Mouse (Mus musculus): ENCODE data around the gene Hoxd10. TPM values are rescaled to one million over a fixed set of nuclear protein-coding genes. Genes with fewer than 3 reads are reported as not detected.
A peak's percentile ranks its signal among the peaks of the same experiment; 100 is the strongest.

Hoxd10 gene
- polyA plus RNA-seq, 1 experiment from 2014 or later, result not detected

DNA sequence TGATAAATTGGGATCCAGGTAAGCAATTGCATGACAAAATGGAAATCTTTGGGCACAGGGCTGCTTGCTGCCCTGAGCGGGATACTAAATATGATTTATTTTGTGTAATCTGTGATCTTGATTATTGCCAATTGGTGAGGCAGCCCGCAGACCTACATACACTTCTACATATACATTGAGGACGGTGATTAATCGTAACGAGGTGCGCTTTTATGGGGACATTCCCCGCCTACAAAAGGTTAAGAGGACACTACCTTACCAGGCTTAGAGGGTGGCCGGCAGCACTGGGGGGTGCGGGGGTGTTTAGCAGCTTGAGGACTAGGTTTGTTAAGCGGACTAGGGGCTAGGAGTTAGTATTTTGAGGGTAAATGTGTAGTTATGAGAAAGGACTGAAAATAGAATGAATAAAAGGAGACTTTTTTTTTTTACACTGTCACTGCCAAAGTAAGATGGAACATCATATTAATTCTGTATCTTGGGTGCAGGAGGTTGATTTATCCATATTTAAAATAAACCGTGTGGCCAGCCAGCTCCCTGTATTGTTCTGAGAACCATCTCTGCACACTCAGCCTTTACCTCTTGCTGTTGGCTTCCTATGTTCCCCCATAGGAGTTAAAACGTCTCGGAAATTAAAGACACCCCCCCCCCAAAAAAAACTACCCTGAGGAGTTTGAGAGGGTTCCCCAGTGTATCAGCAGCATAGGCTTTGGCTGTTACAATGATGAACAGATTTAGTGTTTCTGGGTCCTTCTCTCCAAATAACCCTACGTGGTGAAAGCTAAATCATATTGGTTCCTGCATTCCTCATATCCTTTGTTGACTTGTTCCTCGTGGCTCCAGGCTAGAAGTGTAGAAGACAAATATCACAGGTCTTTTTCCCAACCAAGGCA, 45.2 kb downstream of the Hoxd10 start:
- H3K9ac ChIP-seq (ENCODE audit: low read length), result no peak overlapping the region
- no peak overlapping the region for H3K4me2 ChIP-seq (ENCODE audit: low read depth, low read length)
- WGBS, result 4% methylated on average over 15 of the region's 15 CpGs
- H3K9me3 ChIP-seq (replicated peaks; ENCODE audit: control insufficient read depth, low read length), result no peaks in the 10 kb centered on the region
- no peak overlapping the region for H3K4me3 ChIP-seq (ENCODE audit: low read length)
- H3K4me1 ChIP-seq (ENCODE audit: control insufficient read depth, insufficient read depth, low read length), result peaks cover 4% of the 10 kb centered on the region
- H3K27ac ChIP-seq (ENCODE audit: low read length), result no peak overlapping the region
- H3K36me3 ChIP-seq (ENCODE audit: control insufficient read depth, insufficient read depth), result no peaks in the 10 kb centered on the region
- no peak for ATAC-seq (replicated peaks; ENCODE audit: extremely low read depth, insufficient read depth, low FRiP score)
- peaks cover 96% of the 10 kb centered on the region for H3K27me3 ChIP-seq (ENCODE audit: control insufficient read depth, insufficient read depth, low read length)

DNA sequence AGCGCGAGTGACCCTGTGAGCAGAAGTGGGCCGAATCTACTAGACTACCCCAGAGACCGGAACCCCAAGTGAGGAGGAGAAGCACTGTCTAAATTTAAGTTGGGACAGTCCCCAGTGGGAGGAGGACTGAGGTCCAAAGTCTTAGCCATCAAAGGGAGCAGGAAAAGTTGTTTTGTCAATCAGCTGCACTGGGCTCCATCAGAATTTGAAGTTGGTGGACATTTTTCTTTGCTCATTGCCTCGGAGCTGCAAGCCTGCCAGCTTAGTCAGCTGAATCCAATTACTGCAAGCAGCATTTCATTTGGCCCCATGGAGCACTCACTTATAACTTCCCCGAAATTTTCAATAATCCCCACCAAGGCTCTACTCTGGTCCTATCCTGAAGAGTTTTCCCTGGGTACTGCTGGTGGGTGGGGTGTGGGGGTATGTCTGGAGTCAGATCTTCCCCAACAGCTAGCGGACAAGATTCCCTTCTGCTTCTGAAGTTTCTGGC, 45.9 kb downstream of the Hoxd10 start:
- no peak overlapping the region for H3K27ac ChIP-seq (ENCODE audit: low read length)
- 10% methylated on average over 7 of the region's 7 CpGs for WGBS
- no peak for ATAC-seq (replicated peaks; ENCODE audit: extremely low read depth, insufficient read depth, low FRiP score)

DNA sequence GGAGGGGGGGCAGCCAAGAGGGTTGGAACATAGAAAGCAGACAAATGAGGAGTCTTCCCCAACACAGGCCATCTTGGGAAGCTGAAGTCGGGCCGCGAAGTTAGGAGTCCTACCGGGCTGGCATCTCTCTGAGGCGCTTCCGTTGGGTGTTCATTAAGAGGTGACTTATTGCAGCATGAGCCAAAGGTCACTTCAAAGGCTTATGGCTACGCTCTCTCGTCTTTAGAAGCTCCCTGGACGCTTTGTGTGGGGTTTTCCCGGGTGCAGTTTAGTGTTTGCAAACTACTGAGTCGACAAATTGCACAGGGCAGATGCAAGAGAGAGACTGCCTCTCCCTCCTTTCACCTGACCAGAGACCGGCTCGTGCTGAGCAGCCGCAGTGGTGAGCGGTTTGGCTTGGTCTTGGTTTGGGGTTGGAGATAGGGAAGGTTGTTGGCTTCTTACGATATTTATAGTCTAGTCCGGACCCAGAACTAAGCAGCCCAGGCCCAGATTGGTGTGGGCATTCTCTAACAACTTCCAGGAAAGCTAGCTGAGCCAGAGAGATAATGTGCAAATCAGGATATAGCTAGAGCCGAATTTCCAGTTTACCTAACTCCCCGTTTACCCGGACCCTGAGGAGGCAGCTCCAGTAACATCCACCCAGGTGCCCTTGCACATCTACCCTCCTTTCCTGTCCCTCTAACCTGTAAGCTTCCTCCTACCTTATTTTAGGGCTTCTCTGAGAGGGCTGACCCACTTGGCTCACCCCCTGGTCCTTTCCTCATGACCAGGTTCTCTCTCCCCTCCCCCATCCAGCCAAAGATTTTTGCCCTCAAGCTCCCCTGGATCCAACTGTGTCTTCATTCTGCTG, 47.1 kb downstream of the Hoxd10 start:
- Histone ChIP-seq H3K9ac (ENCODE audit: low read length) (no peak overlapping the region), H3K4me1 (ENCODE audit: control insufficient read depth, insufficient read depth, low read length) (peaks cover 4% of the 10 kb centered on the region), H3K27me3 (ENCODE audit: control insufficient read depth, insufficient read depth, low read length) (peaks cover 94% of the 10 kb centered on the region), H3K4me3 (ENCODE audit: low read length) (no peak overlapping the region), H3K9me3 (replicated peaks; ENCODE audit: control insufficient read depth, low read length) (no peaks in the 10 kb centered on the region), H3K27ac (ENCODE audit: low read length) (no peak overlapping the region), H3K36me3 (ENCODE audit: control insufficient read depth, insufficient read depth) (no peaks in the 10 kb centered on the region), H3K4me2 (ENCODE audit: low read depth, low read length) (no peak overlapping the region)
- no peak for ATAC-seq (replicated peaks; ENCODE audit: extremely low read depth, insufficient read depth, low FRiP score)
- WGBS, result 3% methylated on average over 20 of the region's 20 CpGs

More for the DNA sequence above, 45.9 kb downstream of the Hoxd10 start:
- Histone ChIP-seq H3K4me2 (ENCODE audit: low read depth, low read length) (no peak overlapping the region), H3K4me3 (ENCODE audit: low read length) (no peak overlapping the region), H3K36me3 (ENCODE audit: control insufficient read depth, insufficient read depth) (no peaks in the 10 kb centered on the region), H3K4me1 (ENCODE audit: control insufficient read depth, insufficient read depth, low read length) (peaks cover 4% of the 10 kb centered on the region), H3K9ac (ENCODE audit: low read length) (no peak overlapping the region), H3K9me3 (replicated peaks; ENCODE audit: control insufficient read depth, low read length) (no peaks in the 10 kb centered on the region), H3K27me3 (ENCODE audit: control insufficient read depth, insufficient read depth, low read length) (peaks cover 95% of the 10 kb centered on the region)

DNA sequence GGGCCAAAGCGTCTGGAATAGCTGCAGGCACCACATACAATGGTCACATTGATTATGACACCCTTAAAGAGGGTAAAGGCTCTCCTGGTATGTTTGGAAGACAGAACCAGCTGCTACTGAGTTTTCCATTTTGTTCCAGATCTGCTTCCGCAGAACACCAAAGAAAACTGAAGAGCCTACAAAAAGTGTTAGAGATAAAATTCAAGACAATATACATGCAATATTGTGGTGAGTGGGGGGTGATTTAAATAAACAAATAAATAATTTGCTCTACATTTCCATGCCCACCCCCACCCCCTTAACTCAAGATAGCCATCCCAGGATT, 47.7 kb downstream of the Hoxd10 start:
- 12% methylated on average over 2 of the region's 2 CpGs for WGBS
- Histone ChIP-seq H3K4me2 (ENCODE audit: low read depth, low read length) (no peak overlapping the region), H3K36me3 (ENCODE audit: control insufficient read depth, insufficient read depth) (no peaks in the 10 kb centered on the region), H3K9ac (ENCODE audit: low read length) (no peak overlapping the region), H3K9me3 (replicated peaks; ENCODE audit: control insufficient read depth, low read length) (no peaks in the 10 kb centered on the region), H3K4me3 (ENCODE audit: low read length) (no peak overlapping the region), H3K27ac (ENCODE audit: low read length) (no peak overlapping the region), H3K4me1 (ENCODE audit: control insufficient read depth, insufficient read depth, low read length) (peaks cover 4% of the 10 kb centered on the region), H3K27me3 (ENCODE audit: control insufficient read depth, insufficient read depth, low read length) (peaks cover 95% of the 10 kb centered on the region)
- ATAC-seq (replicated peaks; ENCODE audit: extremely low read depth, insufficient read depth, low FRiP score), result no peak

DNA sequence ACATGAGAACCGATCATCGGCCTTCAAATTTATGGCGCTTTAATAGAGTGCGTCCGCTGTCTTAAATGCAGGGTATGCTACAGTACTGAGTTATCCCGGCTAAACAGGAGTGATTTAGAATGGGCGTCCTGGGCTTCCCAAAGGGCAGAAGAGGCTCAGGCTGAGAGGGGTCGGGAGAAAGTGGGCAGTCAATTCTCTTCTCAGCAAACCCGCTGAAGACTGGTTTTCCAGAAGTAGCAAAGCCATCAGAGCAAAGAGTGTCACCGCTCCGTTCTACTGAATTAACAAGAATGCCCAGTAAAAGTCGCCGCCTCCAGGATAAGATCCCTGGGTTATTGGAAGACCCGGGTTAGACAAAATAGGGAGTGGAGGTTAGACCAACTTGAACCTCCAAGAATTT, 48.1 kb downstream of the Hoxd10 start:
- no peaks in the 10 kb centered on the region for H3K9me3 ChIP-seq (replicated peaks; ENCODE audit: control insufficient read depth, low read length)
- no peak overlapping the region for H3K4me3 ChIP-seq (ENCODE audit: low read length)
- no peak overlapping the region for H3K4me2 ChIP-seq (ENCODE audit: low read depth, low read length)
- H3K36me3 ChIP-seq (ENCODE audit: control insufficient read depth, insufficient read depth), result no peaks in the 10 kb centered on the region
- H3K9ac ChIP-seq (ENCODE audit: low read length), result no peak overlapping the region
- WGBS, result 7% methylated on average over 14 of the region's 14 CpGs
- peaks cover 4% of the 10 kb centered on the region for H3K4me1 ChIP-seq (ENCODE audit: control insufficient read depth, insufficient read depth, low read length)
- ATAC-seq (replicated peaks; ENCODE audit: extremely low read depth, insufficient read depth, low FRiP score), result no peak
- H3K27ac ChIP-seq (ENCODE audit: low read length), result no peak overlapping the region
- H3K27me3 ChIP-seq (ENCODE audit: control insufficient read depth, insufficient read depth, low read length), result peaks cover 95% of the 10 kb centered on the region

- Histone ChIP-seq H3K9me3 (replicated peaks; ENCODE audit: control insufficient read depth, low read length) (no peaks in the 10 kb centered on the region), H3K27ac (ENCODE audit: low read length) (no peak overlapping the region), H3K4me2 (ENCODE audit: low read depth, low read length) (peak overlapping the region; percentile 30; the same call in 1 of the 2 replicates), H3K27me3 (ENCODE audit: control insufficient read depth, insufficient read depth, low read length) (peaks cover 95% of the 10 kb centered on the region), H3K4me3 (ENCODE audit: low read length) (peak overlapping the region; percentile 18; the same call in 1 of the 2 replicates), H3K36me3 (ENCODE audit: control insufficient read depth, insufficient read depth) (no peaks in the 10 kb centered on the region), H3K9ac (ENCODE audit: low read length) (no peak overlapping the region), H3K4me1 (ENCODE audit: control insufficient read depth, insufficient read depth, low read length) (peaks cover 4% of the 10 kb centered on the region)
- no peak for ATAC-seq (replicated peaks; ENCODE audit: extremely low read depth, insufficient read depth, low FRiP score)
- 4% methylated on average over 43 of the region's 43 CpGs for WGBS
Measured at GRCm38 (mm10) chr2:74740311-74741091, 48.8 kb downstream of the Hoxd10 start.

DNA sequence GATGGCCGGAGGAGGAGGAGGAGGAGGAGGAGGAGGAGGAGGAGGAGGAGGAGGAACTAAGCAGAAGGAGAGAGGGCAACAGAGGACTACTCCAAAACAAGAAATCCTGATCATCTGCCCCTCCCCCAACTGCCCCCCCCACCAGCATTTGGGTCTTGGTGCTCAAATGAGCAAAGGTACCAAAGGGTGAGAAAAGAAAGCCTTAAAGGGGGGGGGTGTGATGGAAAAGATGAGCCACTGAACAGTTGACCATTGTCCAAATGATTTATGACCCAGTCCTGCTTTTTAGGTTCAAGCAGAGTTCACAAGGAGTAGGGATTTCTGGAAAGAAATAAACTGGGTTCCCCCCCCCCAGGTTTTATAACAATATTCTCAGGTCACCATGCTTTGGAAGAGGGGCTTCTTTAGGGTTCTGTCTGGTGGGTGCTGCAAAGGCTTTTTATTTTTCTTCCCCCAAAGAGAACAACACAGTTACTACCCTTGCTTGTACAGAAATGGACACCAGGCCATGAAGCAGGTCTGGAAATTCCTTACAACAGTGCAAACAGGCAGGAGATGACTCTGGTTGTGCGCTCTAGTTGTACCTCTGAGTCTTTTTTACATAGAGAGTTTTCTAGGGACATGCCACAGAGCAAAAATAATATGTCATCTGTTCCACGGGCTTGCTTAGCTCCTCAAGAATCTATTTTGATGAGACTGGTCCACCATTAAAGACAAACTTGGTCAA, 49.7 kb downstream of the Hoxd10 start:
- ATAC-seq (replicated peaks; ENCODE audit: extremely low read depth, insufficient read depth, low FRiP score), result no peak
- H3K36me3 ChIP-seq (ENCODE audit: control insufficient read depth, insufficient read depth), result no peaks in the 10 kb centered on the region
- peaks cover 95% of the 10 kb centered on the region for H3K27me3 ChIP-seq (ENCODE audit: control insufficient read depth, insufficient read depth, low read length)
- H3K9me3 ChIP-seq (replicated peaks; ENCODE audit: control insufficient read depth, low read length), result no peaks in the 10 kb centered on the region
- no peaks in the 10 kb centered on the region; the same call in 1 of the 2 replicates for H3K4me1 ChIP-seq (ENCODE audit: control insufficient read depth, insufficient read depth, low read length)
- H3K27ac ChIP-seq (ENCODE audit: low read length), result no peak overlapping the region
- H3K9ac ChIP-seq (ENCODE audit: low read length), result no peak overlapping the region
- H3K4me3 ChIP-seq (ENCODE audit: low read length), result no peak overlapping the region
- no peak overlapping the region for H3K4me2 ChIP-seq (ENCODE audit: low read depth, low read length)
- 44% methylated on average over 2 of the region's 3 CpGs for WGBS

DNA sequence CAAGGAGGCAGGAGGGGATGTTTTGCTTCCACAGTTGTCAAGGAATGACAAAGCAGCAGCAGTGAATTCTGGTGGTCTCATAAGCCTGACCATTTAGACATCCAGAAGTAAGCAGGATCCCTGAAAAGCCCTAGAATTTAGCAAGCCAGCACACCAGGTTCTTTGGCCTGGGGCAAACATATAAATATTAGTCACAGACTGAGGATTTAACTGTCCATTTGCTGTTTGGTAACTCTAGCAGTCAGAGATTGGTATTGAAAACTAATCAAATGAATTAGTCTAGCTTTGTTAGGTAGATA, 50.2 kb downstream of the Hoxd10 start:
- no peak overlapping the region for H3K27ac ChIP-seq (ENCODE audit: low read length)
- no peak overlapping the region for H3K9ac ChIP-seq (ENCODE audit: low read length)
- no peaks in the 10 kb centered on the region for H3K9me3 ChIP-seq (replicated peaks; ENCODE audit: control insufficient read depth, low read length)
- peaks cover 95% of the 10 kb centered on the region for H3K27me3 ChIP-seq (ENCODE audit: control insufficient read depth, insufficient read depth, low read length)
- no peaks in the 10 kb centered on the region for H3K36me3 ChIP-seq (ENCODE audit: control insufficient read depth, insufficient read depth)
- H3K4me1 ChIP-seq (ENCODE audit: control insufficient read depth, insufficient read depth, low read length), result no peaks in the 10 kb centered on the region; the same call in 1 of the 2 replicates
- no peak overlapping the region for H3K4me2 ChIP-seq (ENCODE audit: low read depth, low read length)
- no peak for ATAC-seq (replicated peaks; ENCODE audit: extremely low read depth, insufficient read depth, low FRiP score)
- no peak overlapping the region for H3K4me3 ChIP-seq (ENCODE audit: low read length)

Data from heart, embryonic 16.5 days (tissue).